Mouse (Mus musculus): ENCODE results near the gene Gm38392. TPM values are rescaled to one million over a fixed set of nuclear protein-coding genes. Genes with fewer than 3 reads are reported as not detected.
A peak's percentile ranks its signal among the peaks of the same experiment; 100 is the strongest.

Gm38392 gene
- 0.35 and 1.4 TPM in 2 replicates for polyA plus RNA-seq (2015; fragmentation: Nextera tagmentation; extraction: Ambion mirVana)

GRCm38 (mm10) chr3:88287110-88287509 lies at the start of gene Gm38392:
Gene Gm38392, minus strand, starts transcription at chr3:88287210.
- H3K27me3 ChIP-seq (replicated peaks) = no peaks in the 10 kb centered on the region
- H3K4me2 ChIP-seq = no peak within 1 kb of the TSS
- 90% methylated on average over 4 of the region's 4 CpGs for WGBS
- no peak for ATAC-seq (ENCODE audit: insufficient read depth, low FRiP score, low read depth)
- no peaks in the 10 kb centered on the region for H3K9me3 ChIP-seq
- H3K9ac ChIP-seq = no peak within 1 kb of the TSS
- H3K27ac ChIP-seq = no peak within 1 kb of the TSS
- H3K4me3 ChIP-seq (replicated peaks) = no peak within 1 kb of the TSS
- no peaks in the 10 kb centered on the region for H3K4me1 ChIP-seq
- H3K36me3 ChIP-seq = no peaks in the 10 kb centered on the region

GRCm38 (mm10) chr3:88336058-88337013 lies 49.3 kb upstream of the Gm38392 start, which contains the start of the genes Tmem79 and Smg5:
Gene Tmem79, minus strand, starts transcription at chr3:88336148.
Gene Smg5, plus strand, starts transcription at chr3:88336260.
- H3K4me1 ChIP-seq = peaks cover 11% of the 10 kb centered on the region
- no peaks in the 10 kb centered on the region for H3K27me3 ChIP-seq (replicated peaks)
- peak within 1 kb of the TSS; percentile 84 for H3K9ac ChIP-seq
- H3K36me3 ChIP-seq = no peaks in the 10 kb centered on the region
- no peaks in the 10 kb centered on the region for H3K9me3 ChIP-seq
- H3K4me2 ChIP-seq = peak within 1 kb of the TSS; percentile 72
- peak within 1 kb of the TSS; percentile 77 for H3K4me3 ChIP-seq (replicated peaks)
- ATAC-seq (ENCODE audit: insufficient read depth, low FRiP score, low read depth) = peak; percentile 90
- 1% methylated on average over 50 of the region's 66 CpGs for WGBS
- H3K27ac ChIP-seq = peak within 1 kb of the TSS; percentile 98

- peak; percentile 9; the same call in 1 of the 2 replicates for ATAC-seq (ENCODE audit: insufficient read depth, low FRiP score, low read depth)
- 0 out of 2 replicates have a peak, but pooled peaks cover 2% of the 10 kb centered on the region for H3K36me3 ChIP-seq
- H3K27me3 ChIP-seq (replicated peaks) = no peaks in the 10 kb centered on the region
- peak overlapping the region; percentile 98 for H3K27ac ChIP-seq
- peak overlapping the region; percentile 79 for H3K9ac ChIP-seq
- peaks cover 11% of the 10 kb centered on the region for H3K4me1 ChIP-seq
- peak overlapping the region; percentile 77 for H3K4me3 ChIP-seq (replicated peaks)
- H3K4me2 ChIP-seq = peak overlapping the region; percentile 72
- no peaks in the 10 kb centered on the region for H3K9me3 ChIP-seq
- under 1% methylated on average over 27 of the region's 27 CpGs for WGBS
These were observed 48.5 kb upstream of the Gm38392 start for GRCm38 (mm10) chr3:88335436-88336053.

GRCm38 (mm10) chr3:88334902-88335435 lies 48.0 kb upstream of the Gm38392 start:
- Histone ChIP-seq H3K4me1 (peaks cover 11% of the 10 kb centered on the region), H3K27ac (peak overlapping the region; percentile 98), H3K9ac (peak overlapping the region; percentile 79), H3K4me3 (replicated peaks) (peak overlapping the region; percentile 77), H3K36me3 (0 out of 2 replicates have a peak, but pooled peaks cover 2% of the 10 kb centered on the region), H3K9me3 (no peaks in the 10 kb centered on the region), H3K4me2 (peak overlapping the region; percentile 72), H3K27me3 (replicated peaks) (no peaks in the 10 kb centered on the region)
- no peak for ATAC-seq (ENCODE audit: insufficient read depth, low FRiP score, low read depth)
- WGBS = 37% methylated on average over 3 of the region's 3 CpGs

- Histone ChIP-seq H3K9me3 (no peaks in the 10 kb centered on the region), H3K4me2 (peak overlapping the region; percentile 72), H3K27ac (peak overlapping the region; percentile 98), H3K4me1 (peaks cover 11% of the 10 kb centered on the region), H3K4me3 (replicated peaks) (peak overlapping the region; percentile 77), H3K27me3 (replicated peaks) (no peaks in the 10 kb centered on the region), H3K36me3 (peaks cover 7% of the 10 kb centered on the region), H3K9ac (no peak overlapping the region)
- 38% methylated on average over 12 of the region's 12 CpGs for WGBS
- peak; percentile 63 for ATAC-seq (ENCODE audit: insufficient read depth, low FRiP score, low read depth)
These were observed 47.1 kb upstream of the Gm38392 start for GRCm38 (mm10) chr3:88334029-88334658.

- H3K4me3 ChIP-seq (replicated peaks) = no peak overlapping the region
These were observed 44.3 kb upstream of the Gm38392 start for GRCm38 (mm10) chr3:88331282-88331681.

GRCm38 (mm10) chr3:88328956-88329355 lies 41.9 kb upstream of the Gm38392 start:
- WGBS = 56% methylated on average over 5 of the region's 5 CpGs
- H3K9me3 ChIP-seq = no peaks in the 10 kb centered on the region
- H3K4me1 ChIP-seq = peaks cover 10% of the 10 kb centered on the region
- H3K4me2 ChIP-seq = no peak overlapping the region
- H3K36me3 ChIP-seq = peaks cover 13% of the 10 kb centered on the region
- H3K27me3 ChIP-seq (replicated peaks) = no peaks in the 10 kb centered on the region
- no peak for ATAC-seq (ENCODE audit: insufficient read depth, low FRiP score, low read depth)
- H3K27ac ChIP-seq = no peak overlapping the region
- H3K4me3 ChIP-seq (replicated peaks) = no peak overlapping the region
- H3K9ac ChIP-seq = no peak overlapping the region

More at GRCm38 (mm10) chr3:88331282-88331681, 44.3 kb upstream of the Gm38392 start:
- Histone ChIP-seq H3K9me3 (no peaks in the 10 kb centered on the region), H3K27me3 (replicated peaks) (no peaks in the 10 kb centered on the region), H3K36me3 (peaks cover 13% of the 10 kb centered on the region), H3K9ac (no peak overlapping the region), H3K4me2 (no peak overlapping the region), H3K4me1 (peaks cover 2% of the 10 kb centered on the region; the same call in 1 of the 2 replicates), H3K27ac (no peak overlapping the region)
- 31% methylated on average over 2 of the region's 2 CpGs for WGBS
- ATAC-seq (ENCODE audit: insufficient read depth, low FRiP score, low read depth) = no peak

GRCm38 (mm10) chr3:88324951-88325405 lies 38.0 kb upstream of the Gm38392 start, which contains the start of gene Glmp:
Gene Glmp, plus strand, starts transcription at chr3:88325023.
- H3K9me3 ChIP-seq = no peaks in the 10 kb centered on the region
- H3K9ac ChIP-seq = peak within 1 kb of the TSS; percentile 49
- peak within 1 kb of the TSS; percentile 68 for H3K4me3 ChIP-seq (replicated peaks)
- H3K27me3 ChIP-seq (replicated peaks) = no peaks in the 10 kb centered on the region
- ATAC-seq (ENCODE audit: insufficient read depth, low FRiP score, low read depth) = peak; percentile 76
- WGBS = under 1% methylated on average over 10 of the region's 10 CpGs
- peak within 1 kb of the TSS; percentile 82 for H3K4me2 ChIP-seq
- H3K27ac ChIP-seq = no peak within 1 kb of the TSS
- peaks cover 38% of the 10 kb centered on the region for H3K36me3 ChIP-seq
- H3K4me1 ChIP-seq = peaks cover 8% of the 10 kb centered on the region

GRCm38 (mm10) chr3:88299172-88299571 lies 12.2 kb upstream of the Gm38392 start:
- Histone ChIP-seq H3K27me3 (replicated peaks) (no peaks in the 10 kb centered on the region), H3K4me1 (peaks cover 9% of the 10 kb centered on the region), H3K4me2 (no peak overlapping the region), H3K4me3 (replicated peaks) (no peak overlapping the region), H3K9me3 (no peaks in the 10 kb centered on the region), H3K36me3 (peaks cover 30% of the 10 kb centered on the region), H3K27ac (no peak overlapping the region), H3K9ac (no peak overlapping the region)
- 88% methylated on average over 1 of the region's 1 CpGs for WGBS
- ATAC-seq (ENCODE audit: insufficient read depth, low FRiP score, low read depth) = no peak

GRCm38 (mm10) chr3:88297321-88297851 lies 10.4 kb upstream of the Gm38392 start:
- no peaks in the 10 kb centered on the region for H3K27me3 ChIP-seq (replicated peaks)
- WGBS = under 1% methylated on average over 30 of the region's 30 CpGs
- H3K9ac ChIP-seq = peak overlapping the region; percentile 88
- no peak for ATAC-seq (ENCODE audit: insufficient read depth, low FRiP score, low read depth)
- peak overlapping the region; percentile 62 for H3K4me2 ChIP-seq
- H3K4me3 ChIP-seq (replicated peaks) = peak overlapping the region; percentile 83
- H3K36me3 ChIP-seq = peaks cover 20% of the 10 kb centered on the region
- no peaks in the 10 kb centered on the region for H3K9me3 ChIP-seq
- peak overlapping the region; percentile 96 for H3K27ac ChIP-seq
- peaks cover 9% of the 10 kb centered on the region for H3K4me1 ChIP-seq
